Mouse (Mus musculus) effector memory CD4-positive, alpha-beta T cell, adult 7 months (primary cell): ENCODE results near the gene Bco1. TPM values are rescaled to one million over a fixed set of nuclear protein-coding genes. Genes with fewer than 3 reads are reported as not detected.

Source experiments
- polyA plus RNA-seq: library from polyadenylated mRNA; unstranded; fragments of 100-300 nt; shearing (Covaris generic); gene quantifications from one replicate; pipeline ENCODE4 v1.2.1, GENCODE M21; 2017

Bco1 gene
- polyA plus RNA-seq = 0.29 TPM

DNA sequence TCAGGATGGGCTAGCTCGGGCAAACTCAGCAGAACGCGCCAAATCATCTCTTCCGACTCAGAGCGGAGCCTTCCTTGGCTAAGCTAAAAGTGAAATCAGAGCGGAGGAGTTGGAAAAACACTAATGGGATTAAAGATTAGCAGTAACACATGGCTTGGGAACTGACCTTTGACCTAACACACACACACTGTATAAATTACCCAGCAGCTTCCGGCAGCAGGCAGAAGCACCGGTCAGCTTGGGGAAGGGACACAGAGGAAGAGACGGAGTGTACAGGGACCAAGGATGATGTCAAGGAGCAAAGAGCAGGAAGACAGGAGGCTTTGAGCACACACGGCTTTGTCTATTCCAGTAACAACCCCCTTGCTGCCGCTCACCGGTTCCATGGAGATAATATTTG, at the start of gene Bco1:
Bco1 (plus strand) TSS at position 208 of the 400 bp plus-strand sequence.

DNA sequence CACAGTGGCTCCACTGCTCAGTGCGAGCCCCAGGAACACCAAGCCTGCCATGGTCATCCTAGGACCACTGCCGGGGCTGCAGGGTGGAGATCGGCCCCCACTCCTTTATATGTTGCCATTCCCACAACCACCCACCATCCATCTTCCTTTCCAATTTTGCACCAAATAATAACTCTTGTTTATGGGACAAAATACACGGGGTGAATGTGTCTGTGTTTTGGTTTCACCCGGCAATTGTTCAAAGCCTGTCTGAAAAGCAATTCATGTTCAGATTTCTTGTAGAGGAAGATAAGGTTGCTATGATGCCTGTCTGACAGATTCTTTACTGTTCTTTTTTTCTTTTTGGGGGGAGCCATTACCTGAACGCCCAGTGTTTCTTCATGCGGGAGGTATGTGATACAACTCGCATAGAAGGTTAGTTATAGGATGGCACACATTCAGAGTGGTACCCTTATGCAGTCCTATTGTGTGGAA, 13.2 kb upstream of the Bco1 start, which contains the start of gene Pkd1l2:
Pkd1l2 (minus strand) TSS at position 51 of the 474 bp plus-strand sequence.

DNA sequence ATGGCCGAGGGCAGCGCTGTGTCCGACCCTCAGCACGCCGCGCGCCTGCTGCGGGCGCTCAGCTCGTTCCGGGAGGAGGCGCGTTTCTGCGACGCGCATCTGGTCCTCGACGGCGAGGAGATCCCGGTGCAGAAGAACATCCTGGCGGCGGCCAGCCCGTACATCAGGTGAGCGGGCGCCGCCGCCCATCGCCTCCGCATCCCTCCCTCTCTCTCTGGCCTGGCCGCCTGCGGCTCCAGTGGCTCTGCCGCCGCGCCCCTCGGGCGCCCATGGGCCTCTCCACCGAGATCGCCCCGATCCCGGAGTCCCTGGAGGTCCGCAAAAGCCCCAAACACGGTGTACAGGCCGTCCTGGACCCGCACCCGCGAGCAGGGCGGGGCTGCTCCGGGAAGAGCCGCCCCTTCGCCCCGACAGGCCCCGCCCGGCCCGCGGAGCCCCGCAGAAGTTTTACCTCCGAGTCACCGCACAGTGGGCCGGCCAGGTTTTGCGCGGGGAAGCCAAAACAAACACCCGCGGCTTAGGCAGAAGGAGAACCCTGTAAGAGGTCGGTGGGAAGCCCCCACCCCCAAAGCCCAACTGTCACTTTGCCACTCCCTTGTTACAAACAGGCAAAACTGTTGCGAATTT, 62.6 kb downstream of the Bco1 start, which contains the start of gene Gan:
Gan (plus strand) TSS at position 1 of the 627 bp plus-strand sequence.

Other genes starting within 250 kb of the Bco1 start
- 26.0 TPM for gene Cmc2, start 174.4 kb upstream of the Bco1 start, polyA plus RNA-seq
- 2.2 TPM for gene Cenpn, start 174.1 kb upstream of the Bco1 start, polyA plus RNA-seq
- gene Atmin, start 152.5 kb upstream of the Bco1 start, polyA plus RNA-seq = 18.7 TPM
- not detected for gene 1700030J22Rik, start 116.9 kb upstream of the Bco1 start, polyA plus RNA-seq
- gene Gcsh, start 102.3 kb upstream of the Bco1 start, polyA plus RNA-seq = 5.9 TPM
- 0.60 TPM for gene Pkd1l2, start 13.4 kb upstream of the Bco1 start, polyA plus RNA-seq
- gene Gan, start 62.3 kb downstream of the Bco1 start, polyA plus RNA-seq = 2.6 TPM
- 80.5 TPM for gene Cmip, start 161.2 kb downstream of the Bco1 start, polyA plus RNA-seq